Mouse (Mus musculus) bone marrow, adult 2 months (tissue): Measurements from ENCODE around the gene Tmco4.

Experiments
- CTCF ChIP-seq: fragments of 200-500 bp; IDR thresholded peaks from 2 replicates; pipeline ENCODE4 v1.5.1; 2011; ENCODE audit warnings: low read length, control low read depth; ENCODE audit not compliant: control insufficient read depth, insufficient read depth
- POLR2A ChIP-seq: fragments of 200-500 bp; IDR thresholded peaks from 2 replicates; pipeline ENCODE4 v1.6.1; 2011; ENCODE audit warnings: low read depth, mild to moderate bottlenecking, control low read depth, low read length, borderline replicate concordance; ENCODE audit not compliant: control insufficient read depth

GRCm38 (mm10) chr4:139091066-139091465 is 118.4 kb downstream of the Tmco4 start:
- TF ChIP-seq CTCF (no peak), POLR2A (no peak)
